Mouse (Mus musculus) small intestine, adult 2 months (tissue): ENCODE measurements around the gene Nxf1. TPM values are rescaled to one million over a fixed set of nuclear protein-coding genes. Genes with fewer than 3 reads are reported as not detected.

Source experiments
- H3K27ac ChIP-seq: fragments of 200-500 bp; 2 replicates; pipeline ENCODE4 v1.5.1; 2012; ENCODE audit warnings: low read depth, low read length, control low read depth, inconsistent platforms; ENCODE audit not compliant: insufficient read depth
- H3K27me3 ChIP-seq: fragments of 200-500 bp; 2 replicates; pipeline ENCODE4 v1.6.1; 2012; ENCODE audit warnings: mild to moderate bottlenecking, moderate library complexity, low read length, inconsistent platforms; ENCODE audit not compliant: control insufficient read depth, insufficient read depth
- H3K36me3 ChIP-seq: fragments of 200-500 bp; 2 replicates; pipeline ENCODE4 v1.6.1; 2012; ENCODE audit warnings: mild to moderate bottlenecking, low read length, control low read depth, inconsistent platforms; ENCODE audit not compliant: control insufficient read depth, insufficient read depth
- H3K4me1 ChIP-seq: fragments of 200-500 bp; 2 replicates; pipeline ENCODE4 v1.6.1; 2012; ENCODE audit warnings: low read length, inconsistent platforms, mixed read lengths; ENCODE audit not compliant: control insufficient read depth, insufficient read depth, insufficient read length
- H3K4me3 ChIP-seq: fragments of 200-500 bp; 2 replicates; pipeline ENCODE4 v1.5.1; 2012; ENCODE audit warnings: low read depth, mild to moderate bottlenecking, control low read depth, inconsistent platforms, low read length, moderate library complexity
- CTCF ChIP-seq: fragments of 200-500 bp; IDR thresholded peaks from 2 replicates; pipeline ENCODE4 v1.5.1; 2012; ENCODE audit warnings: low read depth, mild to moderate bottlenecking, control low read depth, inconsistent platforms, low read length, moderate library complexity, mixed read lengths; ENCODE audit not compliant: insufficient replicate concordance, insufficient read length; ENCODE audit errors: extremely low read depth
- POLR2A ChIP-seq: fragments of 200-500 bp; IDR thresholded peaks from 2 replicates; pipeline ENCODE4 v1.6.1; 2012; ENCODE audit warnings: low read depth, mild to moderate bottlenecking, control low read depth, inconsistent platforms, low read length, moderate library complexity
- WGBS: fragments of 180-500 bp; shearing (Covaris S2); methylation state at CpG from one replicate; pipeline ENCODE4 v1.1.7; 2018; 5-methylcytosine and 5-hydroxymethylcytosine counted together
- polyA plus RNA-seq: library from polyadenylated mRNA; depleted of rRNA; stranded (reverse); fragments of >200 nt; gene quantifications from 2 replicates; pipeline ENCODE4 v1.2.3, GENCODE M21; 2012

The Nxf1 gene
- polyA plus RNA-seq, 1 experiment, result 25.4 TPM

DNA sequence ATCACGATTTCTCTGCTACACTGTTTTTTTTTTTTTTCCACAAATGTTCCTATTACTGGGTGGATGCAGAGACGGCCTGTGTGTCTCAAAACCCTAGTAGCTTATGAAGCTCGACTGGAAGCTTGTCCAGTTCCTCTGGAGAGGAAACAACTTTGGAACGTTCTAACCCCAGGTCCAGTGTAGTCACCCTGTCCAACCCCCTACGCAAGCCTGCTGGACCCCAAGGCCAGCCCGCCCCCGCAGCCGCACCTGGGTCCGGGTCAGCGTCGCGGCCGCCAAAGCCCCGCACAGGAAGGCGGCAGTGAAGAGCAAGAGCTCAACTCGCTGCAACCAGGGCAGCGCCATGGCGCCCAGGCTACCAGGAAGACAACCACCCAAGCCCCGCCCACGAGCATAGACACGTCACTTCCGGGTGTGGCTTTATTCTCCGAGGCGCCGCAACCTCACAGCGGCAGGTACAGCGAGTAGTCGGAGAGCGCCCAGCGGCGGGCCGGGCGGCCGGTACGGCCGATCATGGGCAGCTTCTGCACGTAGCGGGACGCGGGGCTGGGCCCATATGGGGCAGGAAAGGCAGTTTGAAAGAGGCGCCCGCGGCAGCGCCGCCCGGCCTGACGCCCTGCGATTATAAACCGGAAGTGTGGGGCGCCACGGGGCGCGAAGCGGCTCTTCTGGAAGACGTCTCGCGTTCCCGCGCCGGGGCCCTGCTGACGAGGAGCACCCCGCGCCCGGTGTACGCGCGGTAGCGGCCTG is 17.4 kb downstream of the Nxf1 start, which contains the start of gene Tmem179b:
TSS of gene Tmem179b (minus strand) at position 382 of the 750 bp plus-strand sequence.
- Histone ChIP-seq H3K36me3 (peaks cover 11% of the 10 kb centered on the region), H3K4me1 (peaks cover 8% of the 10 kb centered on the region; the same call in 1 of the 2 replicates), H3K4me3 (peak within 1 kb of the TSS; percentile 79), H3K27me3 (no peaks in the 10 kb centered on the region), H3K27ac (peak within 1 kb of the TSS; percentile 81)
- under 1% methylated on average over 68 of the region's 68 CpGs for WGBS
- no peak for TF ChIP-seq CTCF
- peak; percentile 87 for TF ChIP-seq POLR2A

DNA sequence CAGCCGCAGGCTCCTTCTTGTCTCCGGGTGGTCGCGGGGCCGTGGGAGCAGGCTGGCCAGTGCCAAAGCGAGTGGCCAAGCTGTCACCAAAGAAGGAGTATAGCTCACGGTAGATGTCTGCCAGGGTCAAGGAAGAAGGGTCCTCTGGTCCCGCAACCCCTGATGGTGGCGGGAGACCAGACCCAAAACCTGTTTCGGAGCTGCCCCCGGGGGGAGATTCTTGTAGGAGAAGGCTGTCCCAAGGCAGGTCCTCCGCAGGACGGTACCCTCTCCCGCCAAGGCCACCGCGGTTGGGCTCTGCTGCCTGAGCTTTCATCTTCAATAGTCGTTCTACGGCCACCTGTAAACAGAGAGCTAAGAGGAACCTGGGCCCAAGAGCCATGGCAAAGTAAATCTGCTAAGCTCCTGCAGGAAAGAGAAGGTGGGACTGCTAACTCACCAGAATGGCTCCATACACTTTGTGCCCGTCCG is 18.1 kb downstream of the Nxf1 start:
- H3K4me1 ChIP-seq, result peaks cover 8% of the 10 kb centered on the region; the same call in 1 of the 2 replicates
- TF ChIP-seq CTCF, result no peak
- no peak for TF ChIP-seq POLR2A
- peak overlapping the region; percentile 81 for H3K27ac ChIP-seq
- WGBS, result under 1% methylated on average over 20 of the region's 20 CpGs
- H3K27me3 ChIP-seq, result no peaks in the 10 kb centered on the region
- peak overlapping the region; percentile 79 for H3K4me3 ChIP-seq
- H3K36me3 ChIP-seq, result peaks cover 7% of the 10 kb centered on the region; the same call in 1 of the 2 replicates

DNA sequence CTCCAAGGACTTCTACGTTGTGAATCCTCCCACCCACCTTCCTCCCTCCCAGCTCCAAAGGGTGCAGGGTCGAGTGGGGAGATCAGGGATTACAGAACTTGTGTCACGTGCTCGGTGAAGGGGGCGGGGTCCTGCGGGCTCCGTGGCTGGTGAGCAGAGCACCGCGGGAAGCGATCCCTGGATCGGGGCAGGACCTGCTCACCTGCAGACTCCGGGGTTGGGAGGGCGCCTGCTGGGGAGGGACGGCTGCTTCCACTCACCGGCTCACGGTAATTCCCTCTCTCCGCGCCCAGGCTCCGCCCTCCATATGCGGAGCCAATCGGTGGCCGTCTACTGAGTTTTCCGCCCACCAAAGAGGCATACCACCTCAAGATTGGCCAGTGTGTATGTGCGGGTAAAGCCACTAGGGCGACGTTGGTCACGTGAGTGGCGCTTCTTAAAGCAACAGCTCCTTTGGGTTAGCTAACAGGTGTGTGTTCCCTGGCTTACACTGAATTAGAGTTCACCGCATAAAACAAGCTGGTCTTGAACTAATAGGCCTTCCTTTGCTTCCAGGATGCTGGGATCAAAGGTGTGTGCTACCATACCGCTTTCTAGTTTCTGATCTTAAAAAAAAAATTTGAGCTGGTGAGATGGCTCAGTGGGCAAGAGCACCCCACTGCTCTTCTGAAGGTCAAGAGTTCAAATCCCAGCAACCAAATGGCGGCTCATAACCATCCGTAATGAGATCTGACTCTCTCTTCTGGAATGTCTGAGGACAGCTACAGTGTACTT is 29.3 kb downstream of the Nxf1 start, which contains the start of gene Taf6l:
TSS of gene Taf6l (minus strand) at position 410 of the 774 bp plus-strand sequence.
- H3K4me1 ChIP-seq, result no peaks in the 10 kb centered on the region; the same call in 1 of the 2 replicates
- no peak for TF ChIP-seq CTCF
- TF ChIP-seq POLR2A, result peak; percentile 48
- peak within 1 kb of the TSS; percentile 85 for H3K4me3 ChIP-seq
- 1% methylated on average over 32 of the region's 32 CpGs for WGBS
- no peaks in the 10 kb centered on the region for H3K27me3 ChIP-seq
- peak within 1 kb of the TSS; percentile 48 for H3K27ac ChIP-seq
- H3K36me3 ChIP-seq, result peaks cover 2% of the 10 kb centered on the region; the same call in 1 of the 2 replicates

DNA sequence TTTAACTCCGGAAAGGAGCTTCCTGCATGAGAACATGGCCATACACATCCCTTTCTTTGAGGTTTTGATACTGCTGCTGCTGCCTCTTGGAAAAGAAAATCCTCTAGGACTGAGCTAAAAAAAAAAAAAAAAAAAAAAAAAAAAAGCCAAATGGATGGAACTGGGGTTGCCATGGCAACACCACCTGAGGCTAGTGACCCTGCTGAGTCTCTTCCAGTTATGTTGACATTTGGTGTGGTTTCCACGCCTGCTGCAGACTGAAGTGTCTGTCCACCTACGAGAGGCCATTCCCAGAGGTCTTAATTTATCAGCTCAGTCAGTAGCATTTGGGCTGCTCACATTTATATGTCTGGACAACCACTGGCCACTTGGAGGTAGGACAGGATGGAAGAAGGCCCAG is 31.6 kb downstream of the Nxf1 start:
- WGBS, result 58% methylated on average over 3 of the region's 3 CpGs
- TF ChIP-seq POLR2A (no peak), CTCF (no peak)
- Histone ChIP-seq H3K27me3 (no peaks in the 10 kb centered on the region), H3K4me3 (no peak overlapping the region), H3K27ac (no peak overlapping the region), H3K4me1 (no peaks in the 10 kb centered on the region; the same call in 1 of the 2 replicates), H3K36me3 (peaks cover 8% of the 10 kb centered on the region)

DNA sequence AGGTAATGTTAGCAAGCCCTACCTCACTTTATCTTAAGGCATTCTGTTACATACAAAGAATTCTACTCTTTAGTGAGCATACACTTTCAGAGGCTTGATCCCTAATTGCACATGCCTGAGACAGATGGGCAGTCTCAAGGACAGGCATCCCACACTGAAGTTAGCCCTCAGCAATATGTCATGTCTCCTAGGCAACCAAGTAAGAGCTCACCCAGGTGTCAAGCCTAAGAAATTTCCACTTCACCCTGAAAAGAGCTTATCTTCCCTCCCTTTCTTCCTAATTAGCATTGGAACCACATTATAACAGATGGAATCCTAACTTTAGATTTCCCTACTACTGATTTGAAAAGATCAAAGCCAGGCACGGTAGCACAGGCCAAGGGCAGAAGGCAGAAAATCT is 32.3 kb downstream of the Nxf1 start:
- 63% methylated on average over 1 of the region's 1 CpGs for WGBS
- H3K4me3 ChIP-seq, result no peak overlapping the region
- H3K36me3 ChIP-seq, result peaks cover 13% of the 10 kb centered on the region
- H3K27ac ChIP-seq, result no peak overlapping the region
- no peaks in the 10 kb centered on the region; the same call in 1 of the 2 replicates for H3K4me1 ChIP-seq
- no peak for TF ChIP-seq POLR2A
- TF ChIP-seq CTCF, result no peak
- H3K27me3 ChIP-seq, result no peaks in the 10 kb centered on the region

DNA sequence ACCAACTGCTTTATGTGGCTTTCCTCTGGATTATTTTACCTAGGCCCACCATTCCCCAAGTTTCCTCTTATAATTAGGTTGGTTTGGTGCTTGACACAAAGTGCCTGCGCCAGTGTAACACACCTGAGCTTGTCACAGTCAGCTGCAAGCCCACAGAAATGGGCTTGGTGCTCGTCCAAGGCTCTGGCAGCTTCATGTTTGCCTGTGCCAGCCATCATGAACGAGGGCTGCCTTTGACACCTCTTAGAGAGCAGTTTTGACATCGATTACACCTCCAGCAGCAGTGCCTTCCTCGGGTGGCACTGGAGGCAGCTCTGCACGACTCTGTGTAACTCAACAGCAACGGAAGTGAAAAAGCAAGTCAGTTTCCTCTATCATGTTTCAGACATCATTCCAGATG is 33.3 kb downstream of the Nxf1 start:
- Histone ChIP-seq H3K4me3 (no peak overlapping the region), H3K27ac (no peak overlapping the region), H3K27me3 (no peaks in the 10 kb centered on the region), H3K36me3 (peaks cover 15% of the 10 kb centered on the region), H3K4me1 (no peaks in the 10 kb centered on the region; the same call in 1 of the 2 replicates)
- WGBS, result 82% methylated on average over 7 of the region's 7 CpGs
- TF ChIP-seq CTCF, result no peak
- TF ChIP-seq POLR2A, result no peak
